ENCODE assay signal across 27 mouse cellular contexts in genomic region chr6:35853993-35854392, GRCm38 (mm10).
DNase-seq lines count a peak whose midpoint lies in the region; ATAC-seq lines count a peak whose summit lies in the region.
"Had no signal": no experiment of that assay in that cellular context is flagged by ENCODE, and none has a peak within 500 bp of the region (broad histone marks: within the 10 kb centered on the region; RNA-seq: fewer than 3 reads in every experiment).

No protein-coding gene starts in this region.

- H3K27me3 ChIP-seq in hindbrain, embryonic 15.5 days, result no peaks in the 10 kb centered on the region
- no peaks in the 10 kb centered on the region for H3K27me3 ChIP-seq in hindbrain, embryonic 10.5 days (ENCODE audit: insufficient read depth, poor library complexity, severe bottlenecking)
- H3K27me3 ChIP-seq: CH12.LX; embryonic facial prominence, embryonic 13.5 days; embryonic facial prominence, embryonic 15.5 days; forebrain, embryonic 12.5 days; Patski had no signal

- no peak overlapping the region for H3K4me3 ChIP-seq in hindbrain, embryonic 15.5 days
- H3K4me3 ChIP-seq in hindbrain, embryonic 10.5 days, result no peak overlapping the region
- H3K4me3 ChIP-seq: embryonic facial prominence, embryonic 13.5 days; embryonic facial prominence, embryonic 15.5 days; erythroblast, embryonic 14.5 days; forebrain, embryonic 10.5 days; forebrain, embryonic 12.5 days had no signal

- ATAC-seq in hindbrain, embryonic 15.5 days (ENCODE audit: low FRiP score, low read depth), result peak; percentile 34; the same call in 1 of the 2 replicates
- ATAC-seq: CD4-positive, CD25-positive, alpha-beta regulatory T cell, adult 4 months; forebrain, embryonic 14.5 days; forebrain, embryonic 16.5 days; Patski had no signal

- no peak overlapping the region for H3K9ac ChIP-seq in hindbrain, embryonic 15.5 days
- H3K9ac ChIP-seq: embryonic facial prominence, embryonic 13.5 days; embryonic facial prominence, embryonic 15.5 days; forebrain, embryonic 12.5 days had no signal

- WGBS in hindbrain, embryonic 15.5 days, result 78% methylated on average over 5 of the region's 5 CpGs
- 93% methylated on average over 5 of the region's 5 CpGs for WGBS in hindbrain, embryonic 10.5 days

- DNase-seq in hindbrain, embryonic 10.5 days (ENCODE audit: low spot score), result no peak
- peak; percentile 28 for DNase-seq in retina, embryonic 14.5 days (ENCODE audit: low spot score)
- no peak for DNase-seq in retina, postnatal 1 day
- no peak for DNase-seq in heart, postnatal 14 days
- DNase-seq: adrenal gland, adult 2 months; adrenal gland, postnatal 10 days; adrenal gland, postnatal 25 days; B cell, adult 2 months; cerebellum, adult 11 months; cerebellum, adult 18-20 months; cerebellum, adult 8-10 months; cerebellum, adult 9-11 months; cerebellum, postnatal 14 days; cerebellum, postnatal 36 days; embryo, embryonic 11 days had no signal

- intact Hi-C loops in heart, postnatal 14 days (cut with DNase I), result no loop called here

- H3K27ac ChIP-seq in hindbrain, embryonic 15.5 days (replicated peaks), result no peak overlapping the region
- H3K27ac ChIP-seq in hindbrain, embryonic 10.5 days, result no peak overlapping the region
- H3K27ac ChIP-seq: embryonic facial prominence, embryonic 13.5 days; embryonic facial prominence, embryonic 15.5 days; forebrain, embryonic 10.5 days; forebrain, embryonic 12.5 days had no signal

- no peak overlapping the region for H3K4me2 ChIP-seq in hindbrain, embryonic 15.5 days
- H3K4me2 ChIP-seq: embryonic facial prominence, embryonic 13.5 days; embryonic facial prominence, embryonic 15.5 days; forebrain, embryonic 12.5 days had no signal

- no peaks in the 10 kb centered on the region for H3K4me1 ChIP-seq in hindbrain, embryonic 15.5 days (replicated peaks)
- no peaks in the 10 kb centered on the region for H3K4me1 ChIP-seq in hindbrain, embryonic 10.5 days (replicated peaks)
- H3K4me1 ChIP-seq: embryonic facial prominence, embryonic 13.5 days; embryonic facial prominence, embryonic 15.5 days; forebrain, embryonic 10.5 days; forebrain, embryonic 12.5 days had no signal

- H3K9me3 ChIP-seq in hindbrain, embryonic 15.5 days, result no peaks in the 10 kb centered on the region
- no peaks in the 10 kb centered on the region for H3K9me3 ChIP-seq in hindbrain, embryonic 10.5 days
- H3K9me3 ChIP-seq: embryonic facial prominence, embryonic 13.5 days; embryonic facial prominence, embryonic 15.5 days; forebrain, embryonic 10.5 days; forebrain, embryonic 12.5 days; G1E had no signal

- no peaks in the 10 kb centered on the region for H3K36me3 ChIP-seq in hindbrain, embryonic 15.5 days
- H3K36me3 ChIP-seq in hindbrain, embryonic 10.5 days, result no peaks in the 10 kb centered on the region
- H3K36me3 ChIP-seq: embryonic facial prominence, embryonic 13.5 days; embryonic facial prominence, embryonic 15.5 days; forebrain, embryonic 10.5 days; forebrain, embryonic 12.5 days; G1E had no signal
